Mouse (Mus musculus) embryonic fibroblast, embryonic 13.5 days (primary cell): ENCODE measurements around the gene Bpifb2.

Experiments
- CTCF ChIP-seq: IDR thresholded peaks from 2 replicates; pipeline ENCODE4 v1.5.1; 2011; ENCODE audit warnings: mild to moderate bottlenecking, control low read depth, low read length, moderate library complexity, borderline replicate concordance; ENCODE audit not compliant: insufficient read depth
- POLR2A ChIP-seq: IDR thresholded peaks from 2 replicates; pipeline ENCODE4 v1.6.1; 2011; ENCODE audit warnings: low read depth, mild to moderate bottlenecking, control low read depth, low read length, moderate library complexity

GRCm38 (mm10) chr2:153914151-153914550, 39.3 kb downstream of the Bpifb2 start:
- TF ChIP-seq CTCF (no peak), POLR2A (no peak)
